Mouse (Mus musculus) spleen, adult 2 months (tissue): ENCODE data around the gene Ddrgk1. TPM values are rescaled to one million over a fixed set of nuclear protein-coding genes. Genes with fewer than 3 reads are reported as not detected.

Experiments used
- DNase-seq, 2 experiments: peaks; one replicate each; pipeline versions ENCODE4 v3.0.0 to v3.0.0-alpha.2; 2012 to 2021; ENCODE audit warnings: low spot score in 2 of 2, low read depth in 1 of 2
- H3K27ac ChIP-seq: fragments of 200-500 bp; 2 replicates; pipeline ENCODE4 v1.5.1; 2012; ENCODE audit warnings: low read length, inconsistent platforms; ENCODE audit not compliant: insufficient read depth
- H3K27me3 ChIP-seq: fragments of 200-500 bp; 2 replicates; pipeline ENCODE4 v1.6.1; 2012; ENCODE audit warnings: mild to moderate bottlenecking, moderate library complexity, low read length, inconsistent platforms; ENCODE audit not compliant: control insufficient read depth, insufficient read depth
- H3K36me3 ChIP-seq: fragments of 200-500 bp; 2 replicates; pipeline ENCODE4 v1.6.1; 2012; ENCODE audit warnings: mild to moderate bottlenecking, low read length, inconsistent platforms; ENCODE audit not compliant: control insufficient read depth, insufficient read depth
- H3K4me1 ChIP-seq: fragments of 200-500 bp; 2 replicates; pipeline ENCODE4 v1.6.1; 2011; ENCODE audit warnings: inconsistent platforms; ENCODE audit not compliant: control insufficient read depth, insufficient read depth, insufficient read length
- H3K4me3 ChIP-seq: fragments of 200-500 bp; 2 replicates; pipeline ENCODE4 v1.5.1; 2011; ENCODE audit warnings: mild to moderate bottlenecking, inconsistent platforms; ENCODE audit not compliant: insufficient read depth, insufficient read length; ENCODE audit errors: extremely low read depth
- CTCF ChIP-seq: fragments of 200-500 bp; IDR thresholded peaks from 2 replicates; pipeline ENCODE4 v1.5.1; 2011; ENCODE audit warnings: mild to moderate bottlenecking, inconsistent platforms; ENCODE audit not compliant: insufficient read depth, insufficient read length, insufficient replicate concordance; ENCODE audit errors: extremely low read depth
- POLR2A ChIP-seq: fragments of 200-500 bp; IDR thresholded peaks from 2 replicates; pipeline ENCODE4 v1.6.1; 2011; ENCODE audit warnings: low read depth, low read length, inconsistent platforms
- WGBS: fragments of 180-500 bp; shearing (Covaris S2); methylation state at CpG from one replicate; pipeline ENCODE4 v1.1.7; 2018; 5-methylcytosine and 5-hydroxymethylcytosine counted together
- polyA plus RNA-seq: library from polyadenylated mRNA; depleted of rRNA; stranded (reverse); fragments of >200 nt; gene quantifications from 2 replicates; pipeline ENCODE4 v1.2.3, GENCODE M21; 2012; rRNA removed

The Ddrgk1 gene
- polyA plus RNA-seq = 50.2 and 50.4 TPM in 2 replicates

DNA sequence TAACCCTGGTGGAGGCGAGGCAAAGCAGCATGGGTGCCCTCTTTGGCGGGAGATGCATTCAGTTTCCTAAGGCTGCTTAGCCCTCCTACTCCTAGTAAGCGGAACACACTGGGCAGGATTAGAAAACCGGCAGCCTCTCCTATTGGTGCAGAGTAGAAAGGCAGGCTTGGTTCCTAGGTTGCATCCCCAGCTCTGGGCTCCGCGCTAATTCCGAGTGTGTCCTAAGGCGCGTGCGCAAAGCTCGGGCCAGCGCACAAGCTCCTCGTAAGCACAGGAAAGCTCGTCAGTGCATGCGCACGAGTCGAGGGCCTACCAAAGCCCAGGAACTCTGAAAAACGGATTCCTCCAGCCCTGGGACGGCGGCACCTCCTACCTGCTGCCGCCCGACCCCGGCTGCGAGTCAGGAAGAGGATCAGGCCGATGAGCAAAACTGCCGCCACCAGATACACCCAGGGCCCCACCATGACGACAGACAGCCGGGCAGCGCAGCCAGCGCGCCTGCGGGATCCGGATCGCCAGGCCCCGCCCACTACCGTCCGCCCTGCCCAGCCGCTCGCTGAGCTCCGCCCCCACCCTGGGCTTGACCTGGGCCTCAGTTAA lies at the start of gene Ddrgk1:
TSS of gene Ddrgk1 (minus strand) at position 558 of the 600 bp plus-strand sequence.
- Histone ChIP-seq H3K27me3 (no peaks in the 10 kb centered on the region), H3K4me1 (peaks cover 11% of the 10 kb centered on the region; the same call in 1 of the 2 replicates), H3K4me3 (peak within 1 kb of the TSS; percentile 76), H3K36me3 (peaks cover 12% of the 10 kb centered on the region), H3K27ac (peak within 1 kb of the TSS; percentile 98)
- TF ChIP-seq CTCF (no peak), POLR2A (peak; percentile 77)
- DNase-seq = peak; percentile 79 to 90
- WGBS = under 1% methylated on average over 40 of the region's 40 CpGs

- DNase-seq = no peak
- no peak overlapping the region for H3K4me3 ChIP-seq
- no peak for TF ChIP-seq CTCF
- no peak for TF ChIP-seq POLR2A
- 12% methylated on average over 10 of the region's 10 CpGs for WGBS
- no peaks in the 10 kb centered on the region; the same call in 1 of the 2 replicates for H3K36me3 ChIP-seq
- H3K27me3 ChIP-seq = no peaks in the 10 kb centered on the region
- no peaks in the 10 kb centered on the region for H3K4me1 ChIP-seq
- no peak overlapping the region for H3K27ac ChIP-seq
Observed at GRCm38 (mm10) chr2:130707057-130707456, 42.6 kb upstream of the Ddrgk1 start.

DNA sequence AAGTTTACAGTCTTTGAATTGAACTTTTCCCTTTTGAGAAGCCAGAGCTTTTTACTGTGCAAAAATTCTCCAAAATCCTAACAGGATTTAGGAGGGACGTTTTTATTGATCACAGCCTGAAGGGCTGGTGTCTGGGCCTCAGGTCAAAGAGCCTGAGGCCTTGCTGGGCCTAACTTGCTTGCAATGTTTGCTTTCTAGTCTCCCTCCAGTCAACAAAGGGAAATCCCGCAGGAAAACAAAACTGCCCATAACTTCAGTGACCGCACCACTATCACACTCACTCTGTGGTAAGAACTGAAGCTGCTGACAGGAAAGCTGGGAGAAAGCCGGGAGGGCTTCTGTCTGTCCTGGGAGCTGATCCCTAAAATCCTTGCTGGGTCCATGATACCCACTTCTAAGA lies 42.1 kb upstream of the Ddrgk1 start:
- TF ChIP-seq CTCF (no peak), POLR2A (no peak)
- H3K4me3 ChIP-seq = no peak overlapping the region
- no peak overlapping the region for H3K27ac ChIP-seq
- H3K4me1 ChIP-seq = no peaks in the 10 kb centered on the region
- WGBS = 91% methylated on average over 4 of the region's 4 CpGs
- no peak for DNase-seq
- no peaks in the 10 kb centered on the region; the same call in 1 of the 2 replicates for H3K36me3 ChIP-seq
- no peaks in the 10 kb centered on the region for H3K27me3 ChIP-seq

- 84% methylated on average over 6 of the region's 6 CpGs for WGBS
- Histone ChIP-seq H3K27ac (no peak overlapping the region), H3K36me3 (no peaks in the 10 kb centered on the region; the same call in 1 of the 2 replicates), H3K27me3 (no peaks in the 10 kb centered on the region), H3K4me1 (no peaks in the 10 kb centered on the region), H3K4me3 (no peak overlapping the region)
- no peak for DNase-seq
- no peak for TF ChIP-seq POLR2A
Observed at GRCm38 (mm10) chr2:130705178-130705577, 40.7 kb upstream of the Ddrgk1 start.

GRCm38 (mm10) chr2:130704040-130705001 lies 39.9 kb upstream of the Ddrgk1 start:
- no peak overlapping the region for H3K4me3 ChIP-seq
- H3K36me3 ChIP-seq = no peaks in the 10 kb centered on the region
- H3K27me3 ChIP-seq = no peaks in the 10 kb centered on the region
- no peak for DNase-seq
- 88% methylated on average over 9 of the region's 9 CpGs for WGBS
- no peaks in the 10 kb centered on the region for H3K4me1 ChIP-seq
- no peak overlapping the region for H3K27ac ChIP-seq
- TF ChIP-seq POLR2A (no peak), CTCF (no peak)

DNA sequence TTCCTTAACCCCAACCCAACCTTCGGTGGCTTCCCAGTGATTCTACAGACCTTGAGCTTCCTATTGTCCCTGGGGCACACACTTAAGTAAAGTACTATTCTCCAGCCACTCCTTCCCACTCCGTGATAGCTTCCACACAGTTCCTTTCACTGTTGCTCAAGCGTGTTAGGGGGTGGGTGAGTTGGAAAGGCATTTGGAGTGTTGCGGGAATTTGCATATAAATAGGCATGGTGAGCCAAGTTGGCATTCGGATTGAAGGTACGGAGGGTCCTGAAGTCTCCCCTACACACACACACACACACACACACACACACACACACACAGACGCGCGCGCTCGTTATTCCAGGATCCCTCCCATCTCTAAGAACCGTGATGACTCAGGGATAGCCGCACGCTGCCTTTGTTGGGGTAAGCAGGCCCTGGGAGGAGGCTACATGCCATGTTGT lies 33.4 kb upstream of the Ddrgk1 start:
- Histone ChIP-seq H3K36me3 (no peaks in the 10 kb centered on the region), H3K4me3 (peak overlapping the region; percentile 62), H3K27ac (no peak overlapping the region), H3K27me3 (no peaks in the 10 kb centered on the region; the same call in 1 of the 2 replicates), H3K4me1 (peaks cover 2% of the 10 kb centered on the region)
- DNase-seq = no peak
- WGBS = 39% methylated on average over 14 of the region's 14 CpGs
- no peak for TF ChIP-seq POLR2A
- TF ChIP-seq CTCF = no peak
